Mouse (Mus musculus) adrenal gland, postnatal 36 days (tissue): ENCODE measurements at regions not wholly inside any gene's neighbourhood (a gene's known extent, or its start where the extent isn't known, plus 50 kb on each side); places are given as distances from the start of the nearest gene placed in this dataset.

Experiments used
- DNase-seq, 2 experiments: peaks; one replicate each; pipeline ENCODE4 v3.0.0; 2021; ENCODE audit warnings: mixed read lengths in 1 of 2

- DNase-seq: no peak
Observed at GRCm38 (mm10) chr11:38618707-38619106, 1382.9 kb upstream of the Tenm2 start.

GRCm38 (mm10) chr11:38600971-38601370 is 1365.2 kb upstream of the Tenm2 start:
- DNase-seq: no peak

GRCm38 (mm10) chr11:38568515-38568914 is 1332.8 kb upstream of the Tenm2 start:
- DNase-seq: no peak

GRCm38 (mm10) chr11:38543893-38544292 is 1308.1 kb upstream of the Tenm2 start:
- DNase-seq: peak; percentile 1 to 7

GRCm38 (mm10) chr11:38540097-38540496 is 1304.3 kb upstream of the Tenm2 start:
- no peak for DNase-seq

- DNase-seq: no peak
Observed at GRCm38 (mm10) chr11:38532282-38532681, 1296.5 kb upstream of the Tenm2 start.

GRCm38 (mm10) chr11:38509676-38510075 is 1273.9 kb upstream of the Tenm2 start:
- DNase-seq: no peak

GRCm38 (mm10) chr11:38464239-38464596 is 1228.5 kb upstream of the Tenm2 start:
- DNase-seq: no peak

GRCm38 (mm10) chr11:38463568-38464238 is 1227.9 kb upstream of the Tenm2 start:
- DNase-seq: no peak

- no peak for DNase-seq
Observed at GRCm38 (mm10) chr11:38443291-38443690, 1207.5 kb upstream of the Tenm2 start.

GRCm38 (mm10) chr11:38410302-38410701 is 1174.5 kb upstream of the Tenm2 start:
- DNase-seq: no peak

GRCm38 (mm10) chr11:38397771-38398170 is 1162.0 kb upstream of the Tenm2 start:
- no peak for DNase-seq

- no peak for DNase-seq
Observed at GRCm38 (mm10) chr11:38386958-38387357, 1151.2 kb upstream of the Tenm2 start.

GRCm38 (mm10) chr11:38346442-38346841 is 1110.7 kb upstream of the Tenm2 start:
- no peak for DNase-seq

GRCm38 (mm10) chr11:38335411-38335810 is 1099.6 kb upstream of the Tenm2 start:
- no peak for DNase-seq

- DNase-seq: no peak
Observed at GRCm38 (mm10) chr11:38297693-38298092, 1061.9 kb upstream of the Tenm2 start.

GRCm38 (mm10) chr11:38291289-38291688 is 1055.5 kb upstream of the Tenm2 start:
- no peak for DNase-seq

GRCm38 (mm10) chr11:38280961-38281360 is 1045.2 kb upstream of the Tenm2 start:
- DNase-seq: no peak
